Mouse (Mus musculus) hindbrain, postnatal 0 days (tissue): ENCODE measurements at regions not wholly inside any gene's neighbourhood (a gene's known extent, or its start where the extent isn't known, plus 50 kb on each side); places are given as distances from the start of the nearest gene placed in this dataset.

Experiments
- ATAC-seq: fragments of 200-750 bp; cut with Nextera tagmentation; 2 replicates; pipeline ENCODE4 v1.8.0; 2017; ENCODE audit warnings: mild to moderate bottlenecking, moderate TSS enrichment, moderate library complexity
- DNase-seq: peaks from one replicate; pipeline ENCODE4 v3.0.0-alpha.2; 2015; ENCODE audit warnings: low spot score
- H3K27ac ChIP-seq: fragments of 300-500 bp; sonication (generic); 2 replicates; pipeline ENCODE4 v1.5.1; 2014; ENCODE audit warnings: mild to moderate bottlenecking
- H3K27me3 ChIP-seq: fragments of 300-500 bp; sonication (generic); 2 replicates; pipeline ENCODE4 v1.6.1; 2014; ENCODE audit warnings: low read length, mixed read lengths; ENCODE audit not compliant: insufficient read depth
- H3K36me3 ChIP-seq: fragments of 300-500 bp; sonication (generic); 2 replicates; pipeline ENCODE4 v1.6.1; 2014; ENCODE audit warnings: low read length, mixed read lengths; ENCODE audit not compliant: insufficient read depth
- H3K4me1 ChIP-seq: fragments of 300-500 bp; sonication (generic); 2 replicates; pipeline ENCODE4 v1.6.1; 2014; ENCODE audit warnings: antibody characterized with exemption, low read length, mixed read lengths; ENCODE audit not compliant: insufficient read depth
- H3K4me2 ChIP-seq: fragments of 300-500 bp; sonication (generic); 2 replicates; pipeline ENCODE4 v1.6.1; 2014; ENCODE audit warnings: low read depth, mild to moderate bottlenecking, low read length, moderate library complexity, mixed read lengths
- H3K4me3 ChIP-seq: fragments of 300-500 bp; sonication (generic); 2 replicates; pipeline ENCODE4 v1.5.1; 2014; ENCODE audit warnings: low read length
- H3K9ac ChIP-seq: fragments of 300-500 bp; sonication (generic); replicated peaks from 2 replicates; pipeline ENCODE4 v1.6.1; 2014; ENCODE audit warnings: mild to moderate bottlenecking, low read length, moderate library complexity, mixed read lengths
- H3K9me3 ChIP-seq: fragments of 300-500 bp; sonication (generic); 2 replicates; pipeline ENCODE4 v1.6.1; 2016; ENCODE audit warnings: low read length, mixed read lengths
- CTCF ChIP-seq: IDR thresholded peaks from 2 replicates; pipeline ENCODE4 v1.5.1; 2016; ENCODE audit warnings: antibody characterized with exemption, control low read depth, low read depth
- WGBS: fragments of 180-500 bp; shearing (Covaris S2); extraction: QIAGEN DNeasy Blood & Tissue Kit; methylation state at CpG from one replicate; pipeline ENCODE4 v1.1.7; 2014; 5-methylcytosine and 5-hydroxymethylcytosine counted together

GRCm38 (mm10) chr3:153776738-153777137, 51.8 kb upstream of the St6galnac3 start:
- no peaks in the 10 kb centered on the region for H3K36me3 ChIP-seq
- no peak overlapping the region for H3K9ac ChIP-seq
- H3K9me3 ChIP-seq: no peaks in the 10 kb centered on the region
- no peak for TF ChIP-seq CTCF
- WGBS: 65% methylated on average over 2 of the region's 2 CpGs
- DNase-seq (no peak), ATAC-seq (no peak)
- no peaks in the 10 kb centered on the region for H3K27me3 ChIP-seq
- no peak overlapping the region for H3K27ac ChIP-seq
- no peak overlapping the region for H3K4me3 ChIP-seq
- no peaks in the 10 kb centered on the region for H3K4me1 ChIP-seq
- H3K4me2 ChIP-seq: no peak overlapping the region

- no peak for ATAC-seq
- Histone ChIP-seq H3K27ac (no peak overlapping the region), H3K9me3 (no peaks in the 10 kb centered on the region), H3K27me3 (no peaks in the 10 kb centered on the region), H3K9ac (no peak overlapping the region), H3K4me1 (no peaks in the 10 kb centered on the region), H3K4me3 (no peak overlapping the region), H3K4me2 (no peak overlapping the region), H3K36me3 (no peaks in the 10 kb centered on the region)
- no peak for TF ChIP-seq CTCF
- DNase-seq: no peak
- WGBS: 90% methylated on average over 7 of the region's 7 CpGs
Measured at GRCm38 (mm10) chr3:153778386-153778785, 53.4 kb upstream of the St6galnac3 start.

- no peak for DNase-seq
- Histone ChIP-seq H3K9ac (no peak overlapping the region), H3K27me3 (no peaks in the 10 kb centered on the region), H3K4me3 (no peak overlapping the region), H3K4me1 (no peaks in the 10 kb centered on the region), H3K4me2 (no peak overlapping the region), H3K36me3 (no peaks in the 10 kb centered on the region), H3K9me3 (no peaks in the 10 kb centered on the region), H3K27ac (no peak overlapping the region)
- no peak for ATAC-seq
- 64% methylated on average over 5 of the region's 5 CpGs for WGBS
- TF ChIP-seq CTCF: no peak
Measured at GRCm38 (mm10) chr3:153782467-153782866, 57.5 kb upstream of the St6galnac3 start.

GRCm38 (mm10) chr3:153783294-153783741, 58.3 kb upstream of the St6galnac3 start:
- Histone ChIP-seq H3K9me3 (no peaks in the 10 kb centered on the region), H3K4me1 (no peaks in the 10 kb centered on the region), H3K9ac (no peak overlapping the region), H3K36me3 (no peaks in the 10 kb centered on the region), H3K4me2 (no peak overlapping the region), H3K27ac (no peak overlapping the region), H3K4me3 (no peak overlapping the region), H3K27me3 (no peaks in the 10 kb centered on the region)
- ATAC-seq (no peak), DNase-seq (no peak)
- TF ChIP-seq CTCF: no peak
- 70% methylated on average over 7 of the region's 7 CpGs for WGBS

GRCm38 (mm10) chr3:153783928-153784570, 59.1 kb upstream of the St6galnac3 start:
- Histone ChIP-seq H3K4me1 (no peaks in the 10 kb centered on the region), H3K36me3 (no peaks in the 10 kb centered on the region), H3K4me3 (no peak overlapping the region), H3K9ac (no peak overlapping the region), H3K27me3 (no peaks in the 10 kb centered on the region), H3K27ac (no peak overlapping the region), H3K4me2 (no peak overlapping the region), H3K9me3 (no peaks in the 10 kb centered on the region)
- ATAC-seq (no peak), DNase-seq (peak; percentile 14)
- no peak for TF ChIP-seq CTCF
- WGBS: 60% methylated on average over 8 of the region's 8 CpGs

GRCm38 (mm10) chr3:153790455-153790856, 53.6 kb upstream of the Asb17 start:
- 81% methylated on average over 7 of the region's 7 CpGs for WGBS
- H3K27me3 ChIP-seq: no peaks in the 10 kb centered on the region
- H3K4me3 ChIP-seq: no peak overlapping the region
- DNase-seq (no peak), ATAC-seq (no peak)
- H3K9ac ChIP-seq: no peak overlapping the region
- H3K36me3 ChIP-seq: no peaks in the 10 kb centered on the region
- no peak overlapping the region for H3K4me2 ChIP-seq
- H3K27ac ChIP-seq: no peak overlapping the region
- H3K9me3 ChIP-seq: no peaks in the 10 kb centered on the region
- no peaks in the 10 kb centered on the region for H3K4me1 ChIP-seq
- no peak for TF ChIP-seq CTCF

- no peaks in the 10 kb centered on the region for H3K4me1 ChIP-seq
- DNase-seq (no peak), ATAC-seq (no peak)
- H3K4me2 ChIP-seq: no peak overlapping the region
- H3K36me3 ChIP-seq: no peaks in the 10 kb centered on the region
- H3K27ac ChIP-seq: no peak overlapping the region
- H3K4me3 ChIP-seq: no peak overlapping the region
- no peaks in the 10 kb centered on the region for H3K9me3 ChIP-seq
- H3K27me3 ChIP-seq: no peaks in the 10 kb centered on the region
- WGBS: 87% methylated on average over 9 of the region's 9 CpGs
- H3K9ac ChIP-seq: no peak overlapping the region
- no peak for TF ChIP-seq CTCF
Measured at GRCm38 (mm10) chr3:153790883-153791609, 53.0 kb upstream of the Asb17 start.
